Mouse (Mus musculus) macrophage (primary cell): ENCODE data around the gene Rpa2. TPM values are rescaled to one million over a fixed set of nuclear protein-coding genes. Genes with fewer than 3 reads are reported as not detected.
"Not testable (repeated sequence)": the region's sequence is repeated elsewhere in the genome, so short reads cannot be mapped to it uniquely, and the experiment has no call there.

ENCODE experiments used
- H3K27ac ChIP-seq: fragments of 350-480 bp; formaldehyde crosslinking; 2 replicates; pipeline ENCODE4 v1.9.0; 2021
- H3K36me3 ChIP-seq: fragments of 350-480 bp; formaldehyde crosslinking; 2 replicates; pipeline ENCODE4 v1.9.0; 2021; ENCODE audit errors: inconsistent target
- H3K4me3 ChIP-seq: fragments of 350-480 bp; formaldehyde crosslinking; 2 replicates; pipeline ENCODE4 v1.9.0; 2021; ENCODE audit errors: inconsistent target
- H3K79me2 ChIP-seq: fragments of 350-480 bp; formaldehyde crosslinking; 2 replicates; pipeline ENCODE4 v1.9.0; 2021; ENCODE audit errors: inconsistent target
- WGBS: methylation state at CpG from one replicate; pipeline ENCODE4 v1.1.7; 2026; ENCODE audit warnings: inconsistent platforms; ENCODE audit not compliant: missing documents; 5-methylcytosine and 5-hydroxymethylcytosine counted together
- polyA plus RNA-seq: library from polyadenylated mRNA; stranded (reverse); fragments of 250-400 nt; gene quantifications from 3 replicates; pipeline ENCODE4 v1.2.4, GENCODE M21; 2018; ENCODE audit warnings: inconsistent platforms

The Rpa2 gene
- polyA plus RNA-seq, 1 experiment from 2014 or later = 6.0 TPM

DNA sequence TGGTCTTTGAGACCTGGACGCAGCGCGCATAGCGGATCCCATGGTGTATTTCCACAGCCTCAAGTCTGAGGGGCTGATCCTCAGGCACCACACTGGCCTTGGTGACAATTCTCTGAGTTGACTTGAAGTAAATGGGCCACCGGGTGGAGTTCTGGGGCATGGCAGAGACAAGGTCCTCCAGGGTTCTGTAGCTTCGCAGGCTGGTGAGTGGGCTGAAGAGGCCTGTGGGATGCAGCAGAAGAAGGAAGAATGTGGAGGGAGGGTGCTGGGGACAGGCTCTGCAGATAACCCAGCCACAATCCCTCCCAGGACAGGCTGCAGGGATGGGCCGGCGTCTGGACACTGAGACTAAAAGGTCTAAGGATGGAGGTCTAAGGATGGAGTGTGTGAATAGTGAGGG is 21.6 kb downstream of the Rpa2 start:
- WGBS = 95% methylated on average over 6 of the region's 8 CpGs
- H3K4me3 ChIP-seq = no peak overlapping the region
- H3K79me2 ChIP-seq = peaks cover 100% of the 10 kb centered on the region
- peaks cover 59% of the 10 kb centered on the region for H3K36me3 ChIP-seq
- no peak overlapping the region for H3K27ac ChIP-seq

DNA sequence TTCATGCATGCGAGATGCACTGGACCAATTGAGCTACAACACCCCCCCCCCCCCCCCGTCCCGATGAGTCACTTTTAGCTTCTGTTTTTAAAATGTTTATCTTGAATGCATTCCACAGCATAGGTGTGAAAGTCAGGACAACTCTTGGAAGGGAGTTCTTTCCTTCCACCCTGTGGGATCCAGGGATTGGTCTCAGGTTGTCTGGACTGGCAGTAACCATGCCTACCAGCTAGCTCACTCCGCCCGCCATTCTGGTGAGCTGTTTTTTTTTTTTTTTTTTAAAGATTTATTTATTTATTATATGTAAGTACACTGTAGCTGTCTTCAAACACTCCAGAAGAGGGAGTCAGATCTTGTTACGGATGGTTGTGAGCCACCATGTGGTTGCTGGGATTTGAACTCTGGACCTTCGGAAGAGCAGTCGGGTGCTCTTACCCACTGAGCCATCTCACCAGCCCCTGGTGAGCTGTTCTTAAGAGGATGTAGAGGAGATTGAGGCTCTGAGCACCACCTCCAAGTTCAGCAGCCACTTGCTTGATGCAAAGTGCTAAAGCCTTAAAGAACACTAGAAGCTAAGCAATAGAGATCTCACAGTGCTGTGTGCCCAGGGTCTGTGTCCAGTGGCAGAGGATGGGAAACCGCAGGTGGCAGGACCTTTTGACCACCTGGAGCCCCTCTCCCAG is 25.3 kb downstream of the Rpa2 start:
- Histone ChIP-seq H3K79me2 (peaks cover 90% of the 10 kb centered on the region), H3K27ac (peak overlapping the region; percentile 96), H3K36me3 (peaks cover 43% of the 10 kb centered on the region), H3K4me3 (peak overlapping the region; percentile 94)
- 80% methylated on average over 4 of the region's 9 CpGs for WGBS

DNA sequence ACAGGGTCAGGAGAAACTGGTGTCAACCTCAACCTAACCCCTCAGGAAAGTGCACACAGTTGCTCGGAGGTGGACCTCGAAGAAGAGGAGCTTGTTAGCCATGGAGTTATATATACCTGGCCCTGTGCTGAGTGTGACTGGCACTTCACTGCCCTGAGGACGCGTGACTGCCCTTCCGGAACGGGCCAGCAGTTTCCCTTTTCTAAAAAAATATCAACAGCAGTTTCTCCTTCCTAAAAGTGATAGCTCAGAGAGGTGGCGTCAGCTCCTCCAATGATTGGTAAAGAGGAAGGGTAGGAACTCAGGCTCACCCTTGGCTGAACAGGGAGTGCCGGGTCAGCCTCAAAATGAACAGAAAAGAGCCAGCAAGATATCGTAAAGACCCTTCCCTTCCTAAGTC is 25.9 kb downstream of the Rpa2 start:
- H3K36me3 ChIP-seq = peaks cover 39% of the 10 kb centered on the region
- WGBS = 0% methylated on average over 9 of the region's 9 CpGs
- peak overlapping the region; percentile 94 for H3K4me3 ChIP-seq
- H3K79me2 ChIP-seq = peaks cover 84% of the 10 kb centered on the region
- peak overlapping the region; percentile 96 for H3K27ac ChIP-seq

DNA sequence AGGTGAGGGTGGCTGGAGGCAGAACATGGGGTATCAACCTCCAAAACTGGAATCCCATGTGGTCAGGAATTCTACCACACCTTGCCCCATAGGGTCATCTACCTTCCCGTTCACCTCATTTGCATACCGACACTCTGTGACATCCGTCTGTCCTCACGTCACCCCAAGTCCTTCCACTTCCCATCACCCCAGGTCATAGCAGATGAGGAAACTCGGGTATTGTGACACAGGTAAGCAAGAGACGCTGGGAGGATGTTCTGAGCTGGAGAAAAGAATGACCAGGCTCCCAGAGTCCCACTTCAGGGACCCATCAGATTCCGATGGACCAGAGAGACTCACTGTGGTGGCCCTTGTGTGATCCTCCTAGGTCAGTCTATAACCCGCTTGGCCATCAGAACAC is 26.6 kb downstream of the Rpa2 start:
- Histone ChIP-seq H3K4me3 (peak overlapping the region; percentile 94), H3K27ac (peak overlapping the region; percentile 96), H3K79me2 (peaks cover 77% of the 10 kb centered on the region), H3K36me3 (peaks cover 31% of the 10 kb centered on the region)
- WGBS = 19% methylated on average over 8 of the region's 8 CpGs

DNA sequence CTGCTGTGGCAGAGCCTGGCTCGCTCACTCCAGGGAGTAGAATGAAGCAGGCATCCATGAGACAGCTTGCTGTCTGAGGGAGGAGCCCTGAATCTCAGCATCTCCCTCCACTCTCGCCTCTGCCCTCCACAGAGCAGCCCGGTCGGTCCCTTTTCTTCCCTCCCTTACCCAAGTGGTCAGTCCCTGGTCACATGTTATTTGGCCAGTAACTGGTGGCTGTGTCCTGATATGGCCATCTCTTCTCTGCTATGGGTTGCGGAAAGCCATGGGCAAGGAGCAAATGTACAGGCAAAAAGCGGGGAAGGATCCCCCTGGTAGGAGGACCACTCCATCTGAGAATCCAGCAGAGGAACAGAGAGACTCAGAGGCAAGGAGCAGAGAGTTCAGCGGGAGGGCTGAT is 27.0 kb downstream of the Rpa2 start:
- peaks cover 27% of the 10 kb centered on the region for H3K36me3 ChIP-seq
- peak overlapping the region; percentile 94 for H3K4me3 ChIP-seq
- H3K27ac ChIP-seq = peak overlapping the region; percentile 96
- peaks cover 73% of the 10 kb centered on the region for H3K79me2 ChIP-seq
- WGBS = 43% methylated on average over 7 of the region's 7 CpGs

DNA sequence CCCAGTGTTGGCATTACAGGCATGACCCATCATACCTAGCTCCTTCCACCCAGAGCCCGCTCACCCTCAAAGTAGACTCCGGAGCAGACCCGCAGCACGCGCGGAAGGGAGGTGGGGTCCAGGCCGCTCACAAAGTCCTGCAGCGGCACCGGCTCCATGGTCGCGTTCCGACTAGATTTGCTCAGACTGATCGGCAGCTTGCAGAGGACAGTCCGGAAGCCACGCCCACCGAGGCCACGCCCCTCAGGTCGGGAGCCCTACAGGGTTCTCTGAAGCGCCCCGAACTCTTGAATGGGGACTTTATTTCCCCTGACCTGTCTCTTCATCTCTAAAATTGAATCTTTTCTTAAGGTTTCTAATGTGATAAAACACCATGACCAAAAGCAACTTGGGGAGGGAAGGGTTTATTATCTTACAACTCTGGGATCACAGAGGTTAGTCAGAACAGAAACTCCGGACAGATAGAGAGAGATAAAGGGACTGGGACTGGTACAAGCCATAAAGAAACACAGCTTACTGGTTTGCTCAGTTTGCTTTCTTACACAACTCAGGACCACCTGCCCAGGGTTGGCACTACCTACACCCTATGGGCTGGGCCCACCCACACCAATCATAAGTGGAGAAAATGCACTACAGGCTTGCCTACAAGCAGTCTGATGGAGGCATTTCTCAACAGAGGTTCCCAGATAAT is 28.2 kb downstream of the Rpa2 start, which contains the start of gene Themis2:
Gene Themis2, minus strand, starts transcription at position 192 of the 691 bp plus-strand sequence.
- peaks cover 15% of the 10 kb centered on the region for H3K36me3 ChIP-seq
- H3K79me2 ChIP-seq = peaks cover 61% of the 10 kb centered on the region
- under 1% methylated on average over 21 of the region's 21 CpGs for WGBS
- peak within 1 kb of the TSS; percentile 94 for H3K4me3 ChIP-seq
- peak within 1 kb of the TSS; percentile 96 for H3K27ac ChIP-seq

DNA sequence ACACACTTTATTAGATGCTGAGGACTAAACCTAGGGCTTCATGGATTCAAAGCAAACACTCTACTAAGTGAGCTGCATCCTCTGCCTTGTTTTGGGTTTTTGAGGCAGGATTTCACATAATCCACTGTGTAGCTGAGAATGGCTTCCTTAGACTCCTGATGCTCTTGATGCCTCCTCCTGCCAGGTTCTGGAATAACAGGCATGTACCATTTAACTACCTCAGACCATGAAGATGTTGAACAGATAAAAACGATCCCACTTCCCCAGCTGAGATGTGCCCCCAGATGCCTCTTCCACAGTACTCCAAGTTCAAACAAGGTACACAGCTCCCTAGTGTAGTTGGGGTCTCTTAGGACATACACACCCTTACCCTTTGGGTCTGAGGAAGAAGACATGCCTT is 29.3 kb downstream of the Rpa2 start:
- Histone ChIP-seq H3K27ac (peak overlapping the region; percentile 74), H3K4me3 (no peak overlapping the region), H3K36me3 (peaks cover 4% of the 10 kb centered on the region), H3K79me2 (peaks cover 50% of the 10 kb centered on the region)
- 13% methylated on average over 1 of the region's 1 CpGs for WGBS

DNA sequence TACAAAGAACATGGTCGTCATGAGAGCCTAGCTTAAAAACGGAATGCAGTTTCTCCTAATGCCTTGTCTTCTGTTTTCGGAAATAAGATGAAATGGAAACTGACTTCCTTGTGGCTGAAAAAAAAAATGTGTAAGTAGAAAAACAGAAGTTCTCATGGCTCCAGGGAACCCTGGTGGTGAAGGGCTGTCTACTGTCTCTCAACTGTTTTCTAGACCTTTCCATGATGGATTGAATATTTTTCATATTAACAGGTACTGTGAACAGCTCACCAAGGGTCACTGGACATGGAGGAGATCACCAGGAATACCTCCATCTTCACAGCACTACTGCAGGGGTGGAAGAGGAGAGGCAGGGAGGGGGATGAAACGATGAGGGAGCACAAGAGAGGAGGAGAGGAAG is 29.9 kb downstream of the Rpa2 start:
- Histone ChIP-seq H3K36me3 (no peaks in the 10 kb centered on the region), H3K79me2 (peaks cover 44% of the 10 kb centered on the region), H3K27ac (peak overlapping the region; percentile 74), H3K4me3 (no peak overlapping the region)
- 3% methylated on average over 4 of the region's 4 CpGs for WGBS

DNA sequence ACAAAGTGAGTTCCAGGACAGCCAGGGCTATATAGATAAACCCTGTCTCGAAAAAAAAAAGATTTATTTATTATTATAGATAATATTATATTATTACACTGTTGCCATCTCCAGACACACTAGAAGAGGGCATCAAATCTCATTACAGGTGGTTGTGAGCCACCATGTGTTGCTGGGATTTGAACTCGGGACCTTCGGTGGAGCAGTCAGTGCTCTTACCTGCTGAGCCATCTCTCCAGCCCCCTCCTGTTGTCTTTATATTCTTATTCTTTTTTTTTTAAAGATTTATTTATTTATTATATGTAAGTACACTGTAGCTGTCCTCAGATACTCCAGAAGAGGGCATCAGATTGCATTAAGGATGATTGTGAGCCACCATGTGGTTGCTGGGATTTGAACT is 30.5 kb downstream of the Rpa2 start:
- WGBS = 93% methylated on average over 3 of the region's 3 CpGs
- not testable (repeated sequence) for H3K4me3 ChIP-seq, H3K36me3 ChIP-seq
- peak overlapping the region; percentile 74 for H3K27ac ChIP-seq
- peaks cover 38% of the 10 kb centered on the region for H3K79me2 ChIP-seq

DNA sequence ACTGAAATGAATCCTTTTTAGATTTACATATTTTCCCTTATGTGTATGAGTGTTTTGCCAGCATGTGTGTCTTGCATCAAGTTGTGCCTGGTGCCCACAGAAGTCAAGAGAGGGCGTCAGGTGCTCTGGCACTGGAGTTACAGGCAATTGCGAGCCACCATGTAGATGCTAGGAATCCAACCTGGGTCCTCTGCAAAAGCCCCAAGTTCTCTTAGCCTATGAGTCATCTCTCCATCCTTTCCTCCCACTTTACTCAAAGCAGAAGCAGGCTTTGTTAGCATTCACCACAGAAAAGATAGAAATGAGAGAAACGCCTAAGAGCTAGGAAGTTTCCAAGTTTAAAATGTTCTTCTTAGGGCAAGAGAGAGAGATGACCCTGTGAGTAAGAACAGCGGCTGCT is 31.7 kb downstream of the Rpa2 start:
- WGBS = 61% methylated on average over 4 of the region's 4 CpGs
- no peaks in the 10 kb centered on the region for H3K36me3 ChIP-seq
- H3K79me2 ChIP-seq = peaks cover 26% of the 10 kb centered on the region
- no peak overlapping the region for H3K4me3 ChIP-seq
- peak overlapping the region; percentile 31 for H3K27ac ChIP-seq

DNA sequence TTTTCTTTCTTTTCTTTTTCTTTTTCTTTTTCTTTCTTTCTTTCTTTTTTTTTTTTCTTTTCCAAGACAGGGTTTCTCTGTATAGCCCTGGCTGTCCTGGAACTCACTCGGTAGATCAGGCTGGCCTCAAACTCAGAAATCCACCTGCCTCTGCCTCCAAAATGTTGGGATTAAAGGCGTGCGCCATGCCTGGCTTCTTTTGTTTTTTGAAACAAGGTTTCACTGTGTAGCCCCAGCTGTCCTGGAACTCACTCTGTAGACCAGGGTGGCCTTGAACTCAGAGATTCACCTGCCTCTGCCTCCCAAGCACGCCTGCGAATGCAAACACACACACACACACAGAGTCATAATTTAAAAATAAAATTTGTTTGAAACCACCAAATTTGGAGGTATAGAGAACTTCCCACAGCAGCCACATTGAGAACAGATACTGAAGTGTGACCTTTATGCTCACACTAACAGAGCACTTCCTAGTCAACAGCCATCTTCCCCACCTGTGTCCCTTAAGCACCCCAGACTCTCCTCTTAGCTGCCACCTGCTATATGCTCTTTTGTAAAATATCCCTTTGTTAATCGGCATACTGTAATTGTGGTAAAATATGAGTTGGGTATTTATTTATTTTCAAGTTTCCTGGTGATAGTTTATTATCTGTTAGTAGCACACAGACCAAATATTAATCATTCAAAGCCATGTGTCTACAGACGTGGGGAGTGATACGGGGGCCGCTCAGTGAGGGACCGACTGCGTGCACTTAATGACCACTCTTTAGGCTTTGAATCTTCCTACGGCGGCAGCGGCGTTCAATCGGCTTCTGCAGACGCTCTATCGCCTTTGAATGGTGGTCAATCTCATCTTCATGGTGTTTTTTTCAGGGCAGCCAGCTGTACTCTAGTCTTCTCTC is 33.3 kb downstream of the Rpa2 start:
- Histone ChIP-seq H3K4me3 (no peak overlapping the region), H3K79me2 (peaks cover 10% of the 10 kb centered on the region; the same call in 1 of the 2 replicates), H3K36me3 (no peaks in the 10 kb centered on the region), H3K27ac (peak overlapping the region; percentile 82)
- 87% methylated on average over 16 of the region's 18 CpGs for WGBS

DNA sequence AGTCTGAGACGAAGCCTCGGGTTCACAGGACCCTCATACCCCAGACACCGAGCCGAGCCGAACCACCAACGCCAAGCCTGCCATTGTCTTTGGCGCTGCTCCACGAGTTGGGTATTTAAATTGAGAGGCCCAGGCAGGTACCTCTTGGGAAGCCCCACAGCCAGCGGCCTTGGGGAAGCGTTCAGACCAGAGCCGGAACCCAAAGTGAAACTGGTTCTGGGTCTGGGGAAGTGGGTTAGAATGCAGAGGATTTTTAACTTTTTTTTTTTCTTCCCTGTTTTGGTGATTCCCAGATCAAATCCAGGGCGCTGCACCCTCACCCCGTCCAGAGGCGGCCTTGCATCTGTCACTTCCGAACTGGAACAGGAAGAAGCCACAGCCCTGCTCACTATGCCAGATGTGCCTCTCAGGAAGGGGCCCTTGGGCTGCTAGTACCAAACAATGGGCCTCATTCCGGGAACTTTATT is 34.1 kb downstream of the Rpa2 start:
- H3K4me3 ChIP-seq = no peak overlapping the region
- H3K36me3 ChIP-seq = no peaks in the 10 kb centered on the region
- H3K27ac ChIP-seq = peak overlapping the region; percentile 82
- 11% methylated on average over 14 of the region's 16 CpGs for WGBS
- peaks cover 3% of the 10 kb centered on the region; the same call in 1 of the 2 replicates for H3K79me2 ChIP-seq

DNA sequence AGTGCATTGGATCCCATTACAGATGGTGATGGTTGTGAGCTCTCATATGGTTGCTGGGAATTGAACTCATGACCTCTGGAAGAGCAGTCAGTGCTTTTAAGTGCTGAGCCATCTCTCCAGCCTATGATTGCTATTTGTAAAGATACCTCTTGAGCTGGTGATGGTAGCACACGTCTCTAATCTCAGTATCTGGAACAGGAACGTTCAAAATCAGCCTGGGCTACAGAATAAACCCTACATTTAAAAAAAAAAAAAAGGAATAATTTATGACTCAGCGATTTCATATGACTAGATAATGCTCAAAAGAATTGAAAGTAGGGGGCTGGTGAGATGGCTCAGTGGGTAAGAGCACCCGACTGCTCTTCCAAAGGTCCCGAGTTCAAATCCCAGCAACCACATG is 35.1 kb downstream of the Rpa2 start:
- WGBS = 87% methylated on average over 5 of the region's 5 CpGs
- Histone ChIP-seq H3K79me2 (no peaks in the 10 kb centered on the region; the same call in 1 of the 2 replicates), H3K4me3 (no peak overlapping the region), H3K27ac (peak overlapping the region; percentile 82), H3K36me3 (no peaks in the 10 kb centered on the region)

DNA sequence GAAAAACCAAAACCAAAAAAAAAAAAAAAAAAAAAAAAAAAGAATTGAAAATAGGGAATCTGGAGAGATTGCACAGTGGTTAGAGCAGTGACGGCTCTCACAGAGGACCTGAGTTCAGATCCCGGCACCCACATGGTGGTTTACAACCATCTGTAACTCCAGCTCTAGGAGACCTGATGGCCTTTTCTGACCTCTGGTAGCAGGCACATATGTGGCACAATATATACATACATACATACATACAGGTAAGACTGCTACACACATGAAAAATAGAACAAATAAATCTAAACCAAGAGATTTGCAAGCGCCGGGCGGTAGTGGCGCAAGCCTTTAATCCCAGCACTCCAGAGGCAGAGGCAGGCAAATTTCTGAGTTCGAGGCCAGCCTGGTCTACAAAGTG is 35.7 kb downstream of the Rpa2 start:
- Histone ChIP-seq H3K79me2 (no peaks in the 10 kb centered on the region; the same call in 1 of the 2 replicates), H3K4me3 (no peak overlapping the region), H3K27ac (peak overlapping the region; percentile 84), H3K36me3 (no peaks in the 10 kb centered on the region)
- 87% methylated on average over 7 of the region's 7 CpGs for WGBS
